Mouse (Mus musculus) limb, embryonic 11.5 days (tissue): ENCODE results near the gene Tmem94. TPM values are rescaled to one million over a fixed set of nuclear protein-coding genes. Genes with fewer than 3 reads are reported as not detected.

Source experiments
- ATAC-seq: fragments of 200-750 bp; cut with Nextera tagmentation; 2 replicates; pipeline ENCODE4 v1.8.0; 2017; ENCODE audit warnings: low read depth; ENCODE audit not compliant: insufficient number of reproducible peaks, low FRiP score, low TSS enrichment
- DNase-seq: peaks from one replicate; pipeline ENCODE4 v3.0.0-alpha.2; 2015; ENCODE audit warnings: low spot score
- H3K27ac ChIP-seq: fragments of 300-500 bp; sonication (generic); replicated peaks from 2 replicates; pipeline ENCODE4 v1.5.1; 2014; ENCODE audit warnings: low read depth, mild to moderate bottlenecking, low read length
- H3K27me3 ChIP-seq: fragments of 300-500 bp; sonication (generic); 2 replicates; pipeline ENCODE4 v1.6.1; 2014; ENCODE audit warnings: mild to moderate bottlenecking, low read length, mixed read lengths; ENCODE audit not compliant: control insufficient read depth, insufficient read depth
- H3K36me3 ChIP-seq: fragments of 300-500 bp; sonication (generic); 2 replicates; pipeline ENCODE4 v1.6.1; 2014; ENCODE audit warnings: mild to moderate bottlenecking, low read length, moderate library complexity, mixed read lengths; ENCODE audit not compliant: control insufficient read depth, insufficient read depth
- H3K4me1 ChIP-seq: fragments of 300-500 bp; sonication (generic); 2 replicates; pipeline ENCODE4 v1.6.1; 2014; ENCODE audit warnings: low read length, mixed read lengths; ENCODE audit not compliant: control insufficient read depth, insufficient read depth
- H3K4me2 ChIP-seq: fragments of 300-500 bp; sonication (generic); 2 replicates; pipeline ENCODE4 v1.6.1; 2014; ENCODE audit warnings: low read depth, mild to moderate bottlenecking, moderate library complexity; ENCODE audit not compliant: severe bottlenecking
- H3K4me3 ChIP-seq: fragments of 300-500 bp; sonication (generic); 2 replicates; pipeline ENCODE4 v1.5.1; 2014; ENCODE audit warnings: low read depth, low read length
- H3K9ac ChIP-seq: fragments of 300-500 bp; sonication (generic); 2 replicates; pipeline ENCODE4 v1.6.1; 2014; ENCODE audit warnings: mild to moderate bottlenecking, low read length
- H3K9me3 ChIP-seq: fragments of 300-500 bp; sonication (generic); 2 replicates; pipeline ENCODE4 v1.6.1; 2016; ENCODE audit warnings: low read length; ENCODE audit not compliant: control insufficient read depth
- WGBS: fragments of 180-500 bp; shearing (Covaris S2); extraction: QIAGEN DNeasy Blood & Tissue Kit; methylation state at CpG from one replicate; pipeline ENCODE4 v1.1.7; 2014; 5-methylcytosine and 5-hydroxymethylcytosine counted together
- polyA plus RNA-seq: library from polyadenylated mRNA; unstranded; fragments of >200 nt; fragmentation: Nextera tagmentation; extraction: Ambion mirVana; gene quantifications from 2 replicates; pipeline ENCODE4 v1.2.1, GENCODE M21; 2014

Gene Tmem94
- polyA plus RNA-seq, 1 experiment from 2014 or later: 17.4 TPM

GRCm38 (mm10) chr11:115826487-115826886, 61.3 kb downstream of the Tmem94 start:
- Histone ChIP-seq H3K27ac (no peak overlapping the region), H3K9me3 (no peaks in the 10 kb centered on the region), H3K4me1 (peaks cover 11% of the 10 kb centered on the region), H3K27me3 (peaks cover 3% of the 10 kb centered on the region; the same call in 1 of the 2 replicates), H3K9ac (no peak overlapping the region), H3K4me2 (no peak overlapping the region), H3K36me3 (peaks cover 4% of the 10 kb centered on the region; the same call in 1 of the 2 replicates), H3K4me3 (no peak overlapping the region)
- ATAC-seq (no peak), DNase-seq (no peak)
- WGBS: 49% methylated on average over 5 of the region's 5 CpGs

- no peak for ATAC-seq
- H3K4me2 ChIP-seq: no peak overlapping the region
- peaks cover 3% of the 10 kb centered on the region; the same call in 1 of the 2 replicates for H3K27me3 ChIP-seq
- DNase-seq: no peak
- H3K9ac ChIP-seq: no peak overlapping the region
- H3K4me1 ChIP-seq: peaks cover 23% of the 10 kb centered on the region
- WGBS: 88% methylated on average over 6 of the region's 6 CpGs
- H3K9me3 ChIP-seq: no peaks in the 10 kb centered on the region
- no peak overlapping the region for H3K4me3 ChIP-seq
- H3K36me3 ChIP-seq: no peaks in the 10 kb centered on the region
- H3K27ac ChIP-seq: no peak overlapping the region
These were observed 62.4 kb downstream of the Tmem94 start for GRCm38 (mm10) chr11:115827624-115828023.

- Histone ChIP-seq H3K36me3 (no peaks in the 10 kb centered on the region), H3K4me1 (peaks cover 37% of the 10 kb centered on the region), H3K9me3 (no peaks in the 10 kb centered on the region), H3K4me2 (no peak overlapping the region), H3K9ac (0 out of 2 replicates have a peak overlapping the region, but pooled peaks have one; percentile 5), H3K4me3 (no peak overlapping the region), H3K27ac (no peak overlapping the region), H3K27me3 (peaks cover 3% of the 10 kb centered on the region; the same call in 1 of the 2 replicates)
- 52% methylated on average over 4 of the region's 4 CpGs for WGBS
- ATAC-seq (no peak), DNase-seq (no peak)
These were observed 63.8 kb downstream of the Tmem94 start for GRCm38 (mm10) chr11:115829036-115829435.

GRCm38 (mm10) chr11:115830550-115831325, 65.5 kb downstream of the Tmem94 start:
- Histone ChIP-seq H3K36me3 (no peaks in the 10 kb centered on the region), H3K27ac (no peak overlapping the region), H3K4me2 (0 out of 2 replicates have a peak overlapping the region, but pooled peaks have one; percentile 10), H3K9ac (no peak overlapping the region), H3K27me3 (no peaks in the 10 kb centered on the region), H3K4me3 (no peak overlapping the region), H3K9me3 (no peaks in the 10 kb centered on the region), H3K4me1 (peaks cover 47% of the 10 kb centered on the region)
- DNase-seq: peak; percentile 35
- ATAC-seq: no peak
- WGBS: 11% methylated on average over 25 of the region's 25 CpGs

GRCm38 (mm10) chr11:115831518-115831917, 66.3 kb downstream of the Tmem94 start:
- WGBS: 28% methylated on average over 3 of the region's 3 CpGs
- H3K4me2 ChIP-seq: no peak overlapping the region
- H3K36me3 ChIP-seq: no peaks in the 10 kb centered on the region
- H3K27me3 ChIP-seq: no peaks in the 10 kb centered on the region
- DNase-seq: no peak
- no peak overlapping the region for H3K4me3 ChIP-seq
- no peak for ATAC-seq
- peaks cover 47% of the 10 kb centered on the region for H3K4me1 ChIP-seq
- no peak overlapping the region for H3K27ac ChIP-seq
- no peaks in the 10 kb centered on the region for H3K9me3 ChIP-seq
- no peak overlapping the region for H3K9ac ChIP-seq

GRCm38 (mm10) chr11:115832064-115832463, 66.8 kb downstream of the Tmem94 start:
- no peak overlapping the region for H3K27ac ChIP-seq
- H3K4me3 ChIP-seq: no peak overlapping the region
- H3K36me3 ChIP-seq: no peaks in the 10 kb centered on the region
- no peak overlapping the region for H3K9ac ChIP-seq
- no peaks in the 10 kb centered on the region for H3K9me3 ChIP-seq
- no peak overlapping the region for H3K4me2 ChIP-seq
- H3K27me3 ChIP-seq: no peaks in the 10 kb centered on the region
- peaks cover 47% of the 10 kb centered on the region for H3K4me1 ChIP-seq
- WGBS: 42% methylated on average over 6 of the region's 6 CpGs
- DNase-seq: peak; percentile 32
- no peak for ATAC-seq

- Histone ChIP-seq H3K27me3 (no peaks in the 10 kb centered on the region), H3K9me3 (no peaks in the 10 kb centered on the region), H3K36me3 (no peaks in the 10 kb centered on the region), H3K4me3 (no peak overlapping the region), H3K9ac (peak overlapping the region; percentile 34; the same call in 1 of the 2 replicates), H3K4me1 (peaks cover 47% of the 10 kb centered on the region), H3K27ac (peak overlapping the region; percentile 72), H3K4me2 (peak overlapping the region; percentile 32)
- 0 out of 2 replicates have a peak, but pooled peaks have one; percentile 28 for ATAC-seq
- WGBS: under 1% methylated on average over 8 of the region's 8 CpGs
- DNase-seq: peak; percentile 79
These were observed 67.3 kb downstream of the Tmem94 start for GRCm38 (mm10) chr11:115832523-115832922.

GRCm38 (mm10) chr11:115833021-115833513, 67.8 kb downstream of the Tmem94 start:
- Histone ChIP-seq H3K36me3 (no peaks in the 10 kb centered on the region), H3K4me3 (no peak overlapping the region), H3K9ac (peak overlapping the region; percentile 34), H3K9me3 (no peaks in the 10 kb centered on the region), H3K27ac (peak overlapping the region; percentile 72), H3K27me3 (no peaks in the 10 kb centered on the region), H3K4me2 (peak overlapping the region; percentile 32), H3K4me1 (peaks cover 47% of the 10 kb centered on the region)
- WGBS: 10% methylated on average over 8 of the region's 8 CpGs
- ATAC-seq (no peak), DNase-seq (peak; percentile 53)
